Mouse (Mus musculus): ENCODE data around the gene Fbxl3. TPM values are rescaled to one million over a fixed set of nuclear protein-coding genes. Genes with fewer than 3 reads are reported as not detected.

The Fbxl3 gene
- polyA plus RNA-seq, 1 experiment, result 10.4 TPM

- Histone ChIP-seq H3K36me3 (ENCODE audit: control insufficient read depth, insufficient read depth) (no peaks in the 10 kb centered on the region), H3K79me2 (ENCODE audit: control insufficient read depth, insufficient read depth) (peaks cover 25% of the 10 kb centered on the region), H3K4me3 (no peak overlapping the region), H3K4me2 (ENCODE audit: low read depth) (no peak overlapping the region), H3ac (ENCODE audit: control insufficient read depth, insufficient read length) (no peak overlapping the region), H3K27me3 (ENCODE audit: control insufficient read depth, insufficient read depth, insufficient read length) (no peaks in the 10 kb centered on the region)
- TF ChIP-seq TCF12 (IDR thresholded peaks at IDR 0.05; ENCODE audit: insufficient read depth, poor library complexity, severe bottlenecking) (no peak), POLR2AphosphoS2 (IDR thresholded peaks at IDR 0.05; ENCODE audit: insufficient read length, low read depth) (no peak), MAX (IDR thresholded peaks at IDR 0.05; ENCODE audit: low read depth) (no peak), E2F4 (IDR thresholded peaks at IDR 0.05; ENCODE audit: insufficient read depth) (no peak), POLR2A (IDR thresholded peaks at IDR 0.05; ENCODE audit: insufficient read length, low read depth) (no peak), SRF (IDR thresholded peaks at IDR 0.05; ENCODE audit: control insufficient read depth, insufficient read length, low read depth) (no peak), CEBPB (IDR thresholded peaks at IDR 0.05; ENCODE audit: insufficient read depth, poor library complexity, severe bottlenecking) (no peak), MYOD1 (IDR thresholded peaks at IDR 0.05; ENCODE audit: control insufficient read depth in 1 of 3, insufficient read length in 2 of 3, low read depth in 2 of 3) (no peak), MYOG (IDR thresholded peaks at IDR 0.05; ENCODE audit: control insufficient read depth in 1 of 3, insufficient read depth in 1 of 3, insufficient read length in 2 of 3, low read depth in 2 of 3) (no peak), USF1 (IDR thresholded peaks at IDR 0.05; ENCODE audit: low read depth) (no peak), TCF3 (IDR thresholded peaks at IDR 0.05; ENCODE audit: insufficient read length, low read depth) (no peak), REST (IDR thresholded peaks at IDR 0.05; ENCODE audit: insufficient read depth, insufficient read length) (no peak)
Measured at GRCm38 (mm10) chr14:103101171-103101570, 1.8 kb upstream of the Fbxl3 start.

- Histone ChIP-seq H3K79me2 (ENCODE audit: control insufficient read depth, insufficient read depth) (peaks cover 33% of the 10 kb centered on the region), H3ac (ENCODE audit: control insufficient read depth, insufficient read length) (no peak overlapping the region), H3K27me3 (ENCODE audit: control insufficient read depth, insufficient read depth, insufficient read length) (no peaks in the 10 kb centered on the region), H3K36me3 (ENCODE audit: control insufficient read depth, insufficient read depth) (no peaks in the 10 kb centered on the region), H3K4me2 (ENCODE audit: low read depth) (peak overlapping the region; percentile 96), H3K4me3 (peak overlapping the region; percentile 42)
- TF ChIP-seq TCF3 (IDR thresholded peaks at IDR 0.05; ENCODE audit: insufficient read length, low read depth) (no peak), SRF (IDR thresholded peaks at IDR 0.05; ENCODE audit: control insufficient read depth, insufficient read length, low read depth) (no peak), TCF12 (IDR thresholded peaks at IDR 0.05; ENCODE audit: insufficient read depth, poor library complexity, severe bottlenecking) (no peak), MAX (IDR thresholded peaks at IDR 0.05; ENCODE audit: low read depth) (no peak), POLR2A (IDR thresholded peaks at IDR 0.05; ENCODE audit: insufficient read length, low read depth) (no peak), E2F4 (IDR thresholded peaks at IDR 0.05; ENCODE audit: insufficient read depth) (no peak), MYOD1 (IDR thresholded peaks at IDR 0.05; ENCODE audit: control insufficient read depth in 1 of 3, insufficient read length in 2 of 3, low read depth in 2 of 3) (no peak), MYOG (IDR thresholded peaks at IDR 0.05; ENCODE audit: control insufficient read depth in 1 of 3, insufficient read depth in 1 of 3, insufficient read length in 2 of 3, low read depth in 2 of 3) (no peak), REST (IDR thresholded peaks at IDR 0.05; ENCODE audit: insufficient read depth, insufficient read length) (no peak)
Measured at GRCm38 (mm10) chr14:103100296-103100695, 930 bp upstream of the Fbxl3 start.

DNA sequence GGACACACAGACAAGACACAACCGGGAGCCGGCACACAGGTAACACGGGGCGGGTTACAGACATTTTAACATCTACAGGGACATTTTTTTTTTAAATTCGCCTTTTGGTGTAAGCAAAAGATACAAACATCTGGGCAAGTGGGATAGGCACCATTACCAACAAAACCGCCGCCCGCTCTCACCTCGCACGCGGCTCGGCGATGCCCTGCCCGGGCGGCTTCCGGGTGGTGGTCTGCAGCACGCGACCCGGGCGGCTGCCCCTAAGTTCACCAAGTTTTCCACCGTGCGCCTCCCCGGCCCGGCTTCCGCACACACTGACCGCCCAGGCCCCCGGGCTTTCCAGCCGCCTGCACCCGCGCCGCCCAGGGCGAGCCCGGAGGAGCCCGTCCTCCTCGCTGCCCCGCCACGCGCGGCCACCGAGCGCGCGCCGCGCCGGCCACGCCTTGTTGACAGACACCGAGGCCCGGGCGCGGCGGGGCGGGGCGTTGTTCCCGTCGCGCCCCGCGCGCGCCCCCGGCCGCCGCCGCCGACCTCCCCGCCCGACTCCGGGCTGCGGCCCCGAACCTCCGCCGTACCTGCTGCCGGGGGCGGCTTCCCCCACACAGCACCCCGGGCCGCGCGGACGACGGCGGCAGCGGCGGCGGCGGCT lies 655 bp downstream of the Fbxl3 start:
- peak overlapping the region; percentile 76 for H3K4me2 ChIP-seq (ENCODE audit: low read depth)
- no peaks in the 10 kb centered on the region for H3K36me3 ChIP-seq (ENCODE audit: control insufficient read depth, insufficient read depth)
- peak overlapping the region; percentile 42 for H3K4me3 ChIP-seq
- no peak for TF ChIP-seq TCF3 (IDR thresholded peaks at IDR 0.05; ENCODE audit: insufficient read length, low read depth)
- TF ChIP-seq POLR2AphosphoS2 (IDR thresholded peaks at IDR 0.05; ENCODE audit: insufficient read length, low read depth), result peak; percentile 67
- peak; percentile 53 for TF ChIP-seq E2F4 (IDR thresholded peaks at IDR 0.05; ENCODE audit: insufficient read depth)
- TF ChIP-seq TCF12 (IDR thresholded peaks at IDR 0.05; ENCODE audit: insufficient read depth, poor library complexity, severe bottlenecking), result no peak
- peak; percentile 76 for TF ChIP-seq POLR2A (IDR thresholded peaks at IDR 0.05; ENCODE audit: insufficient read length, low read depth)
- H3K27me3 ChIP-seq (ENCODE audit: control insufficient read depth, insufficient read depth, insufficient read length), result no peaks in the 10 kb centered on the region
- H3ac ChIP-seq (ENCODE audit: control insufficient read depth, insufficient read length), result peak overlapping the region; percentile 94
- peaks cover 49% of the 10 kb centered on the region for H3K79me2 ChIP-seq (ENCODE audit: control insufficient read depth, insufficient read depth)

GRCm38 (mm10) chr14:103098213-103098586 lies 1.2 kb downstream of the Fbxl3 start:
- H3ac ChIP-seq (ENCODE audit: control insufficient read depth, insufficient read length), result peak overlapping the region; percentile 94
- no peaks in the 10 kb centered on the region for H3K27me3 ChIP-seq (ENCODE audit: control insufficient read depth, insufficient read depth, insufficient read length)
- peak overlapping the region; percentile 76 for H3K4me2 ChIP-seq (ENCODE audit: low read depth)
- H3K4me3 ChIP-seq, result peak overlapping the region; percentile 42
- H3K36me3 ChIP-seq (ENCODE audit: control insufficient read depth, insufficient read depth), result no peaks in the 10 kb centered on the region
- peaks cover 54% of the 10 kb centered on the region for H3K79me2 ChIP-seq (ENCODE audit: control insufficient read depth, insufficient read depth)
- TF ChIP-seq MYOG (IDR thresholded peaks at IDR 0.05; ENCODE audit: control insufficient read depth in 1 of 3, insufficient read depth in 1 of 3, insufficient read length in 2 of 3, low read depth in 2 of 3) (no peak), MYOD1 (IDR thresholded peaks at IDR 0.05; ENCODE audit: control insufficient read depth in 1 of 3, insufficient read length in 2 of 3, low read depth in 2 of 3) (no peak), E2F4 (IDR thresholded peaks at IDR 0.05; ENCODE audit: insufficient read depth) (no peak), TCF12 (IDR thresholded peaks at IDR 0.05; ENCODE audit: insufficient read depth, poor library complexity, severe bottlenecking) (no peak), REST (IDR thresholded peaks at IDR 0.05; ENCODE audit: insufficient read depth, insufficient read length) (no peak), SRF (IDR thresholded peaks at IDR 0.05; ENCODE audit: control insufficient read depth, insufficient read length, low read depth) (no peak), POLR2AphosphoS2 (IDR thresholded peaks at IDR 0.05; ENCODE audit: insufficient read length, low read depth) (no peak), POLR2A (IDR thresholded peaks at IDR 0.05; ENCODE audit: insufficient read length, low read depth) (no peak), MAX (IDR thresholded peaks at IDR 0.05; ENCODE audit: low read depth) (no peak), CEBPB (IDR thresholded peaks at IDR 0.05; ENCODE audit: insufficient read depth, poor library complexity, severe bottlenecking) (no peak), TCF3 (IDR thresholded peaks at IDR 0.05; ENCODE audit: insufficient read length, low read depth) (no peak)

DNA sequence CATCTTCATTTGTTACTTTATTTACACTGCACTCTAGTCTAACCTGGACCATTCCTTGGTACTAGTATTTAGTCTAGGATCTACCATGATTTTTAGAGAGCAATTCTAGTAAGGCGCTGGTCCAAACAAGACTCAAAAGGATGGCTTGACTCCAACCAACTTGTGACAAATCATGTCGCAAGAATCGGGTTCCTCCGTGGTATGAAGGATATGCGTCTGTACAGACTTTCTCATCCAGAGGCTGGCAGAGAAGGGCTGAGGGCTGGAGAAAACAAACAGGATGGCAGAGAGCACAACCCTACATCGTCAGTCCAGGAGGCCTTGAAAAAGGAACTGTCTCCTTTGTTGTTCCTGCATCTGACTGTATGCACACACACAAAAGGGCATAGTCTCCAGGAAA lies 2.7 kb downstream of the Fbxl3 start:
- no peak for TF ChIP-seq E2F4 (IDR thresholded peaks at IDR 0.05; ENCODE audit: insufficient read depth)
- TF ChIP-seq MAX (IDR thresholded peaks at IDR 0.05; ENCODE audit: low read depth), result no peak
- TF ChIP-seq TCF12 (IDR thresholded peaks at IDR 0.05; ENCODE audit: insufficient read depth, poor library complexity, severe bottlenecking), result no peak
- no peak for TF ChIP-seq USF1 (IDR thresholded peaks at IDR 0.05; ENCODE audit: low read depth)
- no peak for TF ChIP-seq POLR2A (IDR thresholded peaks at IDR 0.05; ENCODE audit: insufficient read length, low read depth)
- TF ChIP-seq CEBPB (IDR thresholded peaks at IDR 0.05; ENCODE audit: insufficient read depth, poor library complexity, severe bottlenecking), result no peak
- no peak for TF ChIP-seq MYOD1 (IDR thresholded peaks at IDR 0.05; ENCODE audit: control insufficient read depth in 1 of 3, insufficient read length in 2 of 3, low read depth in 2 of 3)
- TF ChIP-seq MYOG (IDR thresholded peaks at IDR 0.05; ENCODE audit: control insufficient read depth in 1 of 3, insufficient read depth in 1 of 3, insufficient read length in 2 of 3, low read depth in 2 of 3), result no peak
- no peak for TF ChIP-seq SRF (IDR thresholded peaks at IDR 0.05; ENCODE audit: control insufficient read depth, insufficient read length, low read depth)
- no peak for TF ChIP-seq POLR2AphosphoS2 (IDR thresholded peaks at IDR 0.05; ENCODE audit: insufficient read length, low read depth)
- Histone ChIP-seq H3ac (ENCODE audit: control insufficient read depth, insufficient read length) (no peak overlapping the region), H3K4me2 (ENCODE audit: low read depth) (peak overlapping the region; percentile 76), H3K27me3 (ENCODE audit: control insufficient read depth, insufficient read depth, insufficient read length) (no peaks in the 10 kb centered on the region), H3K36me3 (ENCODE audit: control insufficient read depth, insufficient read depth) (no peaks in the 10 kb centered on the region), H3K4me3 (no peak overlapping the region), H3K79me2 (ENCODE audit: control insufficient read depth, insufficient read depth) (peaks cover 67% of the 10 kb centered on the region)

Measured in myocyte (in vitro differentiated cells).